Mouse (Mus musculus) stomach, embryonic 16.5 days (tissue): ENCODE data around the gene Nup210. TPM values are rescaled to one million over a fixed set of nuclear protein-coding genes. Genes with fewer than 3 reads are reported as not detected.
A peak's percentile ranks its signal among the peaks of the same experiment; 100 is the strongest.

Experiments used
- ATAC-seq: fragments of 200-750 bp; cut with Nextera tagmentation; 2 replicates; pipeline ENCODE4 v1.8.0; 2017; ENCODE audit warnings: moderate number of reproducible peaks, moderate TSS enrichment; ENCODE audit not compliant: insufficient read depth, low FRiP score
- H3K27ac ChIP-seq: fragments of 300-500 bp; sonication (generic); 2 replicates; pipeline ENCODE4 v1.5.1; 2014; ENCODE audit warnings: low read length
- H3K27me3 ChIP-seq: fragments of 300-500 bp; sonication (generic); 2 replicates; pipeline ENCODE4 v1.6.1; 2014; ENCODE audit warnings: low read length, control low read depth, mixed read lengths; ENCODE audit not compliant: control insufficient read depth, insufficient read depth
- H3K36me3 ChIP-seq: fragments of 300-500 bp; sonication (generic); 2 replicates; pipeline ENCODE4 v1.6.1; 2014; ENCODE audit warnings: low read length; ENCODE audit not compliant: control insufficient read depth, insufficient read depth
- H3K4me1 ChIP-seq: fragments of 300-500 bp; sonication (generic); 2 replicates; pipeline ENCODE4 v1.6.1; 2014; ENCODE audit warnings: low read length, control low read depth, mixed read lengths; ENCODE audit not compliant: control insufficient read depth, insufficient read depth
- H3K4me2 ChIP-seq: fragments of 300-500 bp; sonication (generic); 2 replicates; pipeline ENCODE4 v1.6.1; 2014; ENCODE audit warnings: low read depth, low read length, mixed read lengths
- H3K4me3 ChIP-seq: fragments of 300-500 bp; sonication (generic); replicated peaks from 2 replicates; pipeline ENCODE4 v1.5.1; 2014; ENCODE audit warnings: mild to moderate bottlenecking, low read length
- H3K9ac ChIP-seq: fragments of 300-500 bp; sonication (generic); 2 replicates; pipeline ENCODE4 v1.6.1; 2014; ENCODE audit warnings: low read length
- H3K9me3 ChIP-seq: fragments of 300-500 bp; sonication (generic); replicated peaks from 2 replicates; pipeline ENCODE4 v1.6.1; 2016; ENCODE audit warnings: low read length, control low read depth; ENCODE audit not compliant: control insufficient read depth
- WGBS: fragments of 180-500 bp; shearing (Covaris S2); extraction: QIAGEN DNeasy Blood & Tissue Kit; methylation state at CpG from one replicate; pipeline ENCODE4 v1.1.7; 2014; 5-methylcytosine and 5-hydroxymethylcytosine counted together
- polyA plus RNA-seq: library from polyadenylated mRNA; unstranded; fragments of >200 nt; fragmentation: Nextera tagmentation; extraction: Ambion mirVana; gene quantifications from 2 replicates; pipeline ENCODE4 v1.2.1, GENCODE M21; 2015

Nup210 gene
- polyA plus RNA-seq, 1 experiment from 2014 or later = 12.9 TPM

DNA sequence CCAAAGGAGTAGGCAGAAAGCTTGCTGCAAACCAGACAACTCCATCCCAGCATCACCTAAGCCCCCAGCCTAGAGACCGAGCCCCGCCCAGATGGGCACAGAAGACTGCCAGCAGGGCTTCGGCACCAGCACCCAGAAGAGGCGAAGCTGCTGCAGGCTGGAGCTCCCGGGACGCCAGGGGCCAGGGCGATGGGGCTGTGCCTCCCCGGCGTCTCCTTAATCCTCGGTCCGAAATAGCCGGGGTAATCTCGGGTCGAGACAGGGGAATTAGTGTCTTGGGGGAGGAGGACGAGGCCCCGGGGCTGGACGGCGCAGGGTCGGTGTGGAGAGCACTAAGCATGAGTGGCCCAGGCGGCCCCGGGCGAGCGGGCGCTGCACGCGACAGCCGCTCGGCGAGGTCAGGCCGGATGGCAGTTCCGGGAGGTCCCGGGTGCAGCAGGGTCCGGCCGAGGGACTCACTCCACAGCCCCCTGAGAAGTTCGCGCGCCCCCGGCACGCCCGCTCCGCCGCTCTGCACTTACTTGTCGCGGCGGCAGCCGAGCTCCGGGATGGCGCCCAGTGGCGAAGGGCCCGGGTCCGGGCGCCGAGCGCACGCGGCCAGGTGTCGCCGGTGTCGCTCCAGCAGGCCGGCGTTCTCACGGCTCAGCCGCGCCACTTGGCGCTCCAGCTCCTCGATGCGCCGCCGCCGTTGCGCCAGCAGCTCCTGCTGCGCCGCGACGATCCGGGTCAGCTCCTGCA lies 128.9 kb downstream of the Nup210 start:
- peaks cover 3% of the 10 kb centered on the region for H3K9me3 ChIP-seq
- H3K4me1 ChIP-seq = peaks cover 31% of the 10 kb centered on the region
- H3K36me3 ChIP-seq = no peaks in the 10 kb centered on the region
- H3K9ac ChIP-seq = peak overlapping the region; percentile 88
- no peaks in the 10 kb centered on the region for H3K27me3 ChIP-seq
- under 1% methylated on average over 70 of the region's 76 CpGs for WGBS
- ATAC-seq = peak; percentile 2; the same call in 1 of the 2 replicates
- H3K27ac ChIP-seq = peak overlapping the region; percentile 70
- H3K4me2 ChIP-seq = peak overlapping the region; percentile 98
- peak overlapping the region; percentile 66 for H3K4me3 ChIP-seq

DNA sequence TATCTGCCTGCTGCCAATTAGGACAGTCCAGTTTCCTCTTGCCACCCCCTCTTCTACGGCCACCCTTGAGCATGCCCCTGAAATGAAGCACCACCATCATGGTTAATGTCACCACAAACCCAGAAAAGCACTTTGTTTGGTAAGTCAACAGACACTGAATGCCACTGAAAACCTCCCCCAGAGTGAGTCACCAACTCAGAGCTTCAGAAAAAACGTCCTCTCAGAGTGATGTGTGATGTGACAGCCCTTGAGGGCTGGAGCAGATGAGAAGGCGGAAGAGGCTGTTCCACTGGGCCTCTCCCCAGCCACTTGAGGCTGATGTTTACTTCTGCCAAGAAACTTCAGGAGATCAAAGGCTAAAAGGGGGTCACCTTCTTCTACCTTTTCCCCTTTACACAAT lies 132.5 kb downstream of the Nup210 start:
- WGBS = 39% methylated on average over 3 of the region's 3 CpGs
- Histone ChIP-seq H3K27ac (peak overlapping the region; percentile 72), H3K9ac (no peak overlapping the region), H3K4me2 (no peak overlapping the region), H3K9me3 (no peaks in the 10 kb centered on the region), H3K4me1 (peaks cover 31% of the 10 kb centered on the region), H3K36me3 (no peaks in the 10 kb centered on the region), H3K27me3 (no peaks in the 10 kb centered on the region), H3K4me3 (no peak overlapping the region)
- ATAC-seq = no peak

DNA sequence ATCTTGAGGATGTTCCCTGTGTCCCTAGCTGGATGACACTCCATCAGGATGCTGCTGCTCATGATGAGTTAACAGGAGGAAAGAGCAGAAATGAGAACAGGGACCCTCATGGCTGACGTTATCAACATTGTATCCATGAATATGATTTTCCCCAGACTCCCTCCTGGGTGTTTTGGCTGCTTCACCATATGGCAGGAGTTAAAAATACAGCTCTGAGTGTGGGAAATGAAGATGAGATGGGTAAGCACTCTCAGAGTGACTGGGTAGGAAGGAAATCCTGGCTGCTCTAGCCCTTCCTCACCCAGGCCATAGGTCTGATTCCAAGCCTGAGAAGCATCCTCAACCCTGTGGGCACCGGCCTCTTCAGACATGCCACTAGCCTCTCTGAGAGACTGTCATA lies 142.3 kb downstream of the Nup210 start:
- Histone ChIP-seq H3K27me3 (no peaks in the 10 kb centered on the region), H3K4me2 (no peak overlapping the region), H3K36me3 (no peaks in the 10 kb centered on the region), H3K4me3 (no peak overlapping the region), H3K27ac (no peak overlapping the region), H3K4me1 (peaks cover 6% of the 10 kb centered on the region), H3K9me3 (no peaks in the 10 kb centered on the region), H3K9ac (no peak overlapping the region)
- 85% methylated on average over 2 of the region's 2 CpGs for WGBS
- no peak for ATAC-seq

DNA sequence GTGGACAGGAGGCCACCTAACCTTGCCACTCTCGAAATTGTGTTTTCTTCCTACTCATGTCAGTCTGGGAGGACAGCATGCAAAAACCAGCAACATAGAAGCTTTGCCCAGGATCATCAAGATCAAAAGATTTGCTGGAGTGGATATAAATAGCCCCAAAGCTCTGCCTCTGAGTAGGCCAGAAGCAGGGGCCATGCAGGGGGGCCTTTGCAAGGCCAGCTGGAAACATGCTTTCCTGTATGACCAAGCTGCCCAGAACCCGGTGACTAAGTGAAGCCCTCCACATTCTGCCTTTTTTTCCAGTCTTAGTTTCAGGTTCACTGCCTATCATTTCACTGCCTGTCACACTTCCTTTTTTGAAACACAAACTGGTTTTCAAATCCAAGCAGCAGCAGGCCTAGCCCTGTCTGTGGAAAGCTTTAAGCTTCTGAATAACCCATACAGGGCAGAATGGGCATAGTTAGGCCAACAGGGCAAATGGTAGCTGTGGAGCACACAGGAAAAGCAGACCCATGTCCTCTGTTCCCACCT lies 147.2 kb downstream of the Nup210 start:
- peaks cover 6% of the 10 kb centered on the region for H3K4me1 ChIP-seq
- H3K4me2 ChIP-seq = no peak overlapping the region
- ATAC-seq = no peak
- H3K9me3 ChIP-seq = no peaks in the 10 kb centered on the region
- no peaks in the 10 kb centered on the region for H3K36me3 ChIP-seq
- no peak overlapping the region for H3K4me3 ChIP-seq
- no peaks in the 10 kb centered on the region for H3K27me3 ChIP-seq
- H3K9ac ChIP-seq = 0 out of 2 replicates have a peak overlapping the region, but pooled peaks have one; percentile 1
- 26% methylated on average over 2 of the region's 2 CpGs for WGBS
- peak overlapping the region; percentile 22 for H3K27ac ChIP-seq

Other genes with a start within 250 kb of the Nup210 start
- 7.6 and 8.3 TPM in 2 replicates for gene Iqsec1, start 128.1 kb downstream of the Nup210 start, polyA plus RNA-seq
- gene Hdac11, start 39.8 kb upstream of the Nup210 start, polyA plus RNA-seq = 8.3 and 12.3 TPM in 2 replicates
- 63.0 TPM in 2 replicates for gene Fbln2, start 95.6 kb upstream of the Nup210 start, polyA plus RNA-seq